Mouse (Mus musculus) testis, adult 2 months (tissue): ENCODE measurements at regions not wholly inside any gene's neighbourhood (a gene's known extent, or its start where the extent isn't known, plus 50 kb on each side); places are given as distances from the start of the nearest gene placed in this dataset.

Experiments
- H3K27ac ChIP-seq: fragments of 200-500 bp; 2 replicates; pipeline ENCODE4 v1.5.1; 2012; ENCODE audit warnings: low read depth, low read length; ENCODE audit not compliant: control insufficient read depth, insufficient read depth
- H3K27me3 ChIP-seq: fragments of 200-500 bp; 2 replicates; pipeline ENCODE4 v1.6.1; 2012; ENCODE audit warnings: mild to moderate bottlenecking, low read length, moderate library complexity; ENCODE audit not compliant: control insufficient read depth, insufficient read depth
- H3K36me3 ChIP-seq: fragments of 200-500 bp; 2 replicates; pipeline ENCODE4 v1.6.1; 2012; ENCODE audit warnings: mild to moderate bottlenecking, low read length; ENCODE audit not compliant: control insufficient read depth, insufficient read depth
- H3K4me1 ChIP-seq: fragments of 200-500 bp; 2 replicates; pipeline ENCODE4 v1.6.1; 2012; ENCODE audit warnings: low read length; ENCODE audit not compliant: control insufficient read depth, insufficient read depth
- H3K4me3 ChIP-seq: fragments of 200-500 bp; 2 replicates; pipeline ENCODE4 v1.5.1; 2012; ENCODE audit warnings: low read depth, mild to moderate bottlenecking, low read length, moderate library complexity, mixed read lengths; ENCODE audit not compliant: control insufficient read depth
- CTCF ChIP-seq: fragments of 200-500 bp; IDR thresholded peaks from 2 replicates; pipeline ENCODE4 v1.5.1; 2012; ENCODE audit warnings: low read depth, mild to moderate bottlenecking, inconsistent platforms, low read length, moderate library complexity; ENCODE audit not compliant: control insufficient read depth, insufficient read depth, insufficient replicate concordance
- POLR2A ChIP-seq: fragments of 200-500 bp; IDR thresholded peaks from 2 replicates; pipeline ENCODE4 v1.6.1; 2012; ENCODE audit warnings: low read depth, mild to moderate bottlenecking, inconsistent platforms, low read length, moderate library complexity; ENCODE audit not compliant: control insufficient read depth

GRCm38 (mm10) chr14:79880065-79880755, 103.7 kb upstream of the Olfm4 start:
- Histone ChIP-seq H3K4me1 (no peaks in the 10 kb centered on the region), H3K36me3 (no peaks in the 10 kb centered on the region), H3K27ac (no peak overlapping the region), H3K27me3 (no peaks in the 10 kb centered on the region), H3K4me3 (no peak overlapping the region)
- TF ChIP-seq CTCF (no peak), POLR2A (no peak)

DNA sequence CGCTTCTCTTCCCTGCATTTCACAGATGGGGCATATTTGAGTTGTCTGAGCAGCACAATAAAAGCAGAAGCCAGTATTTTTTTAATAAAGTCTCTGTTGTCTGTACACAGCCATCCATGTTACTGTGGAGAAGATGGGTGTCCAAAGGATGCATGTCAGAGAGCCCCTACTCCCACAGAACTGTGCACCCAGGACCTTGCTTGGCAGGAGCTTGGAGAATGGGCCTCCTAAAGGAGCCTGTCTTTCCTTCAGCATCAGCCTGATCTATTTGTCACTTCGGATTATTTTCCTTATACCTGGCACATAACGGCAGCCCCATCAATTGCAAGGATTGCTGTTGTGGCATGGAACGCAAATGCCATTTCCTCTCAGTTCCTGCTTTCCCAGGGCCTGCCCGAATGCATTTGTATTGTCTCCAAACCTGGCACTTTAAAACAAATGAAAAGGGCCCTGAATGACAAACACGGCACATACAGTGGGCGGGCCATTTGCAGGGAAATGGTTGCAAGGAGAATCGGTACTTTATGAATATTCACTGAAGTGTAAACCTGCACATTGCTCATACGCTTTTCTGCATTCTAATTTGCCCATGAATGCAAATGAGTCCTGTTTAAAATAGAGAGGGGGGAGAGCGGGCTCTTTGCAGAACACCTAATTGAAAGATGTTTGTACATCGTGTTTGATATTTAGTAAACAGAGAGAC, 104.4 kb upstream of the Olfm4 start:
- H3K27ac ChIP-seq: no peak overlapping the region
- no peaks in the 10 kb centered on the region for H3K27me3 ChIP-seq
- H3K36me3 ChIP-seq: no peaks in the 10 kb centered on the region
- no peak for TF ChIP-seq POLR2A
- no peak overlapping the region for H3K4me3 ChIP-seq
- H3K4me1 ChIP-seq: no peaks in the 10 kb centered on the region

- TF ChIP-seq POLR2A (no peak), CTCF (no peak)
- Histone ChIP-seq H3K27me3 (no peaks in the 10 kb centered on the region), H3K4me1 (peaks cover 3% of the 10 kb centered on the region; the same call in 1 of the 2 replicates), H3K4me3 (no peak overlapping the region), H3K27ac (no peak overlapping the region), H3K36me3 (no peaks in the 10 kb centered on the region)
Observed at GRCm38 (mm10) chr14:79878285-79879019, 105.4 kb upstream of the Olfm4 start.

DNA sequence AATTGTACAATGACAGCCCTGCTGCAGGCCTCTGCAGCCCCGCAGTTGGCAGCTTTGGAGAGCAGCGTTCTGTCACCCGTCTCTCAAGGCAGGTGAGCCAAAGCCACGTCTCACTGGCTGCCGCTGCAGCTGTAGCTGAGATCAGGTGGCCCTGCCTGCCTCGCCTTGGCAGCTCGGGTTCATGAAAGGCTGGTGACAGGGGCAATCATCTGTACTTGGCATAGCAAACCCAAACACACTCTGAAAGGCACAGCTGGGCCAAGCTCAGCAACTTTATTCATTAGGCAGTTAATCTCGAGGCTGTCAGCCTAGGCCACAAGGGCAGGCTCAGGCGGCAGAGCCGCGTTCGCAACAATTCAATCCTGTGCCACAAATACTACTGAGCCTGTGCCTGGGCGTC, 102.0 kb upstream of the Pcdh8 start:
- TF ChIP-seq POLR2A (no peak), CTCF (no peak)
- H3K27ac ChIP-seq: no peak overlapping the region
- H3K4me3 ChIP-seq: no peak overlapping the region
- H3K4me1 ChIP-seq: peaks cover 6% of the 10 kb centered on the region
- H3K36me3 ChIP-seq: no peaks in the 10 kb centered on the region
- H3K27me3 ChIP-seq: no peaks in the 10 kb centered on the region

DNA sequence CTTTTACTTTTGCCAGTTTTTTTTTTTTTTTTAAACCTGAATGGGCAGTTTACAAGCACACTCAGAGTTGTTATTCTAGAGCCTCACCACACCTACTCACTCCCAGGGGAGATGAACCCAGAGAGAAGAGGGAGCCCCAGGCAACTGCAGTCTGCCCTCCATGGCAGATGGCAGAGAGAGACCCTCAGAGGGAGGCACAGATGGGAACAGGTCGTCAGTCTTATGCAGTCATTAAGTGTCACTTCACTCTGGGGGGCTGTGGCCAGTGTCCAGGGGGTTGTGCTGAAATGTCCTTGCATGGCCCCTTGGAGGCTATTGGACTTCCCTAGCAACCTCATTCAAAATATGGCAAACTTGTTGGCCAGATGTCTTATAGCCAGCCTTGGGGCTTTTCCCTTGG, 101.3 kb upstream of the Pcdh8 start:
- H3K27me3 ChIP-seq: no peaks in the 10 kb centered on the region
- no peak overlapping the region for H3K27ac ChIP-seq
- H3K4me1 ChIP-seq: peaks cover 6% of the 10 kb centered on the region
- no peak overlapping the region for H3K4me3 ChIP-seq
- no peaks in the 10 kb centered on the region for H3K36me3 ChIP-seq
- no peak for TF ChIP-seq POLR2A
- no peak for TF ChIP-seq CTCF

DNA sequence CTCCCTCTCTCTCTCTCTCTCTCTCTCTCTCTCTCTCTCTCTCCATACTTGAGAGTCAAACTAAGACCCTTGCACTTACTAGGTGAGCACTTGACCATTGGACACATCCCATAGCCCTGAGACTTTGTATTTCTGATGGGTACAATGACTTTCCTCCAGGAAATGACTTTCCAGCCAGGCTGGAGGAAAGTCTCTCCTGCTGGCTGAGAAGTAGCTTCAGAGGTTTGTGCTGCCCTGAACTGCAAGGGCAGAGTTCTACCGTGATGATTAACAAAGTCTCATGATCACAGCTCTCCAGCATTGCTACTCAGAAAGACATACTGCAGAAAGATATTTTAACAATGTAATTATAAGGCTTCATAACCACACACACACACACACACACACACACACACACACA, 98.2 kb upstream of the Pcdh8 start:
- no peak for TF ChIP-seq CTCF
- no peak for TF ChIP-seq POLR2A
- no peaks in the 10 kb centered on the region for H3K36me3 ChIP-seq
- H3K27me3 ChIP-seq: no peaks in the 10 kb centered on the region
- H3K4me1 ChIP-seq: peaks cover 6% of the 10 kb centered on the region
- H3K4me3 ChIP-seq: no peak overlapping the region
- no peak overlapping the region for H3K27ac ChIP-seq

DNA sequence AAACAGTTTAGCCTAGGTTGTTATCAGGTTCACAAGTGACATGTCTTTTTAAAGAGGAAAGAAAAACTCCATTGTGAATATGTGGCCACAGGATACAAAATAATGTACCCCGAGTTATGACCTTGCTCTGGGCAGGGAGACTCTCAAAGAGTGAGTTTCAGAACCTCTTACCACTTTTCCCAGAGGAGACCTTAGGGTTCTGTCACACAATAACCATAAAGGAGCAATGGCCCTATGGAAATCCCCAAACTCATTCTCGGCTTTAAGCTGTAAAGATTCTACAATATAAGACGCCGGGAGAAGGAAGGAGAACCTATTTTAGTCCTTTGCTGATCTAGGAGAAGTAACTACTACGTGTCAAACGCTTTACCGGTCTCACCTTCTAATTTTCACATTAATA, 85.1 kb upstream of the Pcdh8 start:
- TF ChIP-seq CTCF (no peak), POLR2A (no peak)
- Histone ChIP-seq H3K4me1 (no peaks in the 10 kb centered on the region; the same call in 1 of the 2 replicates), H3K27ac (no peak overlapping the region)

More for the DNA sequence above, 85.1 kb upstream of the Pcdh8 start:
- Histone ChIP-seq H3K4me3 (no peak overlapping the region), H3K36me3 (no peaks in the 10 kb centered on the region), H3K27me3 (no peaks in the 10 kb centered on the region)
